Mouse (Mus musculus): ENCODE results near the gene Nup85. TPM values are rescaled to one million over a fixed set of nuclear protein-coding genes. Genes with fewer than 3 reads are reported as not detected.
A peak's percentile ranks its signal among the peaks of the same experiment; 100 is the strongest.

Gene Nup85
- polyA plus RNA-seq, 1 experiment from 2014 or later = 122 TPM

- no peaks in the 10 kb centered on the region for H3K4me1 ChIP-seq (ENCODE audit: control insufficient read depth, insufficient read depth, low read length)
- H3K36me3 ChIP-seq (ENCODE audit: control insufficient read depth, insufficient read depth, low read length) = no peaks in the 10 kb centered on the region
- H3K4me2 ChIP-seq (ENCODE audit: low read length) = no peak overlapping the region
- 84% methylated on average over 17 of the region's 17 CpGs for WGBS
- no peaks in the 10 kb centered on the region for H3K9me3 ChIP-seq (replicated peaks; ENCODE audit: control insufficient read depth, low read length)
- no peak overlapping the region for H3K9ac ChIP-seq (ENCODE audit: low read length)
- no peak overlapping the region for H3K27ac ChIP-seq (ENCODE audit: low read depth, low read length)
- H3K27me3 ChIP-seq (replicated peaks; ENCODE audit: control insufficient read depth, insufficient read depth, low read length) = no peaks in the 10 kb centered on the region
- H3K4me3 ChIP-seq (ENCODE audit: low read depth, low read length) = no peak overlapping the region
- ATAC-seq (no peak), DNase-seq (ENCODE audit: low spot score) (no peak)
Observed at GRCm38 (mm10) chr11:115555717-115556116, 8.5 kb upstream of the Nup85 start.

- peak overlapping the region; percentile 77 for H3K9ac ChIP-seq (ENCODE audit: low read length)
- peak overlapping the region; percentile 81 for H3K4me3 ChIP-seq (ENCODE audit: low read depth, low read length)
- H3K9me3 ChIP-seq (replicated peaks; ENCODE audit: control insufficient read depth, low read length) = no peaks in the 10 kb centered on the region
- H3K4me1 ChIP-seq (ENCODE audit: control insufficient read depth, insufficient read depth, low read length) = peaks cover 7% of the 10 kb centered on the region; the same call in 1 of the 2 replicates
- 54% methylated on average over 4 of the region's 4 CpGs for WGBS
- peaks cover 25% of the 10 kb centered on the region for H3K36me3 ChIP-seq (ENCODE audit: control insufficient read depth, insufficient read depth, low read length)
- H3K27me3 ChIP-seq (replicated peaks; ENCODE audit: control insufficient read depth, insufficient read depth, low read length) = no peaks in the 10 kb centered on the region
- ATAC-seq (no peak), DNase-seq (ENCODE audit: low spot score) (no peak)
- 0 out of 2 replicates have a peak overlapping the region, but pooled peaks have one; percentile 80 for H3K27ac ChIP-seq (ENCODE audit: low read depth, low read length)
- peak overlapping the region; percentile 82 for H3K4me2 ChIP-seq (ENCODE audit: low read length)
Observed at GRCm38 (mm10) chr11:115563406-115563805, 828 bp upstream of the Nup85 start.

- Histone ChIP-seq H3K4me2 (ENCODE audit: low read length) (peak overlapping the region; percentile 82), H3K9ac (ENCODE audit: low read length) (peak overlapping the region; percentile 77), H3K36me3 (ENCODE audit: control insufficient read depth, insufficient read depth, low read length) (peaks cover 40% of the 10 kb centered on the region), H3K27ac (ENCODE audit: low read depth, low read length) (no peak overlapping the region), H3K9me3 (replicated peaks; ENCODE audit: control insufficient read depth, low read length) (no peaks in the 10 kb centered on the region), H3K4me1 (ENCODE audit: control insufficient read depth, insufficient read depth, low read length) (peaks cover 7% of the 10 kb centered on the region; the same call in 1 of the 2 replicates), H3K27me3 (replicated peaks; ENCODE audit: control insufficient read depth, insufficient read depth, low read length) (no peaks in the 10 kb centered on the region), H3K4me3 (ENCODE audit: low read depth, low read length) (peak overlapping the region; percentile 81)
- DNase-seq (ENCODE audit: low spot score) = no peak
- no peak for ATAC-seq
- WGBS = 16% methylated on average over 7 of the region's 7 CpGs
Observed at GRCm38 (mm10) chr11:115564961-115565360, 727 bp downstream of the Nup85 start.

GRCm38 (mm10) chr11:115579080-115579479, 14.8 kb downstream of the Nup85 start:
- Histone ChIP-seq H3K4me3 (ENCODE audit: low read depth, low read length) (no peak overlapping the region), H3K9me3 (replicated peaks; ENCODE audit: control insufficient read depth, low read length) (no peaks in the 10 kb centered on the region), H3K27ac (ENCODE audit: low read depth, low read length) (no peak overlapping the region), H3K36me3 (ENCODE audit: control insufficient read depth, insufficient read depth, low read length) (peaks cover 68% of the 10 kb centered on the region), H3K27me3 (replicated peaks; ENCODE audit: control insufficient read depth, insufficient read depth, low read length) (no peaks in the 10 kb centered on the region), H3K9ac (ENCODE audit: low read length) (no peak overlapping the region), H3K4me2 (ENCODE audit: low read length) (no peak overlapping the region), H3K4me1 (ENCODE audit: control insufficient read depth, insufficient read depth, low read length) (no peaks in the 10 kb centered on the region)
- no peak for DNase-seq (ENCODE audit: low spot score)
- no peak for ATAC-seq

GRCm38 (mm10) chr11:115582913-115583606, 18.8 kb downstream of the Nup85 start:
- no peaks in the 10 kb centered on the region for H3K9me3 ChIP-seq (replicated peaks; ENCODE audit: control insufficient read depth, low read length)
- H3K9ac ChIP-seq (ENCODE audit: low read length) = no peak overlapping the region
- H3K36me3 ChIP-seq (ENCODE audit: control insufficient read depth, insufficient read depth, low read length) = peaks cover 97% of the 10 kb centered on the region
- no peaks in the 10 kb centered on the region for H3K4me1 ChIP-seq (ENCODE audit: control insufficient read depth, insufficient read depth, low read length)
- 87% methylated on average over 10 of the region's 10 CpGs for WGBS
- DNase-seq (ENCODE audit: low spot score) (no peak), ATAC-seq (no peak)
- H3K27me3 ChIP-seq (replicated peaks; ENCODE audit: control insufficient read depth, insufficient read depth, low read length) = no peaks in the 10 kb centered on the region
- H3K4me2 ChIP-seq (ENCODE audit: low read length) = no peak overlapping the region
- H3K4me3 ChIP-seq (ENCODE audit: low read depth, low read length) = no peak overlapping the region
- no peak overlapping the region for H3K27ac ChIP-seq (ENCODE audit: low read depth, low read length)

- H3K27me3 ChIP-seq (replicated peaks; ENCODE audit: control insufficient read depth, insufficient read depth, low read length) = no peaks in the 10 kb centered on the region
- ATAC-seq = no peak
- 91% methylated on average over 10 of the region's 10 CpGs for WGBS
Observed at GRCm38 (mm10) chr11:115584376-115585073, 20.3 kb downstream of the Nup85 start.

GRCm38 (mm10) chr11:115585573-115586100, 21.4 kb downstream of the Nup85 start:
- no peak for ATAC-seq

More at GRCm38 (mm10) chr11:115584376-115585073, 20.3 kb downstream of the Nup85 start:
- H3K36me3 ChIP-seq (ENCODE audit: control insufficient read depth, insufficient read depth, low read length) = peaks cover 94% of the 10 kb centered on the region
- no peak for DNase-seq (ENCODE audit: low spot score)
- no peak overlapping the region for H3K9ac ChIP-seq (ENCODE audit: low read length)
- H3K27ac ChIP-seq (ENCODE audit: low read depth, low read length) = no peak overlapping the region
- no peak overlapping the region for H3K4me3 ChIP-seq (ENCODE audit: low read depth, low read length)
- H3K9me3 ChIP-seq (replicated peaks; ENCODE audit: control insufficient read depth, low read length) = no peaks in the 10 kb centered on the region
- H3K4me1 ChIP-seq (ENCODE audit: control insufficient read depth, insufficient read depth, low read length) = no peaks in the 10 kb centered on the region
- H3K4me2 ChIP-seq (ENCODE audit: low read length) = no peak overlapping the region

GRCm38 (mm10) chr11:115586403-115586802, 22.2 kb downstream of the Nup85 start:
- ATAC-seq (no peak), DNase-seq (ENCODE audit: low spot score) (no peak)
- Histone ChIP-seq H3K4me1 (ENCODE audit: control insufficient read depth, insufficient read depth, low read length) (no peaks in the 10 kb centered on the region), H3K27ac (ENCODE audit: low read depth, low read length) (no peak overlapping the region), H3K36me3 (ENCODE audit: control insufficient read depth, insufficient read depth, low read length) (peaks cover 97% of the 10 kb centered on the region), H3K4me3 (ENCODE audit: low read depth, low read length) (no peak overlapping the region), H3K4me2 (ENCODE audit: low read length) (no peak overlapping the region), H3K27me3 (replicated peaks; ENCODE audit: control insufficient read depth, insufficient read depth, low read length) (no peaks in the 10 kb centered on the region), H3K9ac (ENCODE audit: low read length) (no peak overlapping the region), H3K9me3 (replicated peaks; ENCODE audit: control insufficient read depth, low read length) (no peaks in the 10 kb centered on the region)
- WGBS = 94% methylated on average over 9 of the region's 9 CpGs

More at GRCm38 (mm10) chr11:115585573-115586100, 21.4 kb downstream of the Nup85 start:
- DNase-seq (ENCODE audit: low spot score) = no peak
- Histone ChIP-seq H3K4me2 (ENCODE audit: low read length) (no peak overlapping the region), H3K36me3 (ENCODE audit: control insufficient read depth, insufficient read depth, low read length) (peaks cover 97% of the 10 kb centered on the region), H3K9ac (ENCODE audit: low read length) (no peak overlapping the region), H3K4me3 (ENCODE audit: low read depth, low read length) (no peak overlapping the region), H3K9me3 (replicated peaks; ENCODE audit: control insufficient read depth, low read length) (no peaks in the 10 kb centered on the region), H3K27ac (ENCODE audit: low read depth, low read length) (no peak overlapping the region), H3K4me1 (ENCODE audit: control insufficient read depth, insufficient read depth, low read length) (no peaks in the 10 kb centered on the region), H3K27me3 (replicated peaks; ENCODE audit: control insufficient read depth, insufficient read depth, low read length) (no peaks in the 10 kb centered on the region)
- 91% methylated on average over 7 of the region's 7 CpGs for WGBS

- H3K9ac ChIP-seq (ENCODE audit: low read length) = no peak overlapping the region
- no peak overlapping the region for H3K4me2 ChIP-seq (ENCODE audit: low read length)
- H3K27me3 ChIP-seq (replicated peaks; ENCODE audit: control insufficient read depth, insufficient read depth, low read length) = no peaks in the 10 kb centered on the region
- no peaks in the 10 kb centered on the region for H3K4me1 ChIP-seq (ENCODE audit: control insufficient read depth, insufficient read depth, low read length)
- WGBS = 83% methylated on average over 9 of the region's 9 CpGs
- no peak overlapping the region for H3K27ac ChIP-seq (ENCODE audit: low read depth, low read length)
- DNase-seq (ENCODE audit: low spot score) (no peak), ATAC-seq (no peak)
- H3K4me3 ChIP-seq (ENCODE audit: low read depth, low read length) = no peak overlapping the region
- no peaks in the 10 kb centered on the region for H3K9me3 ChIP-seq (replicated peaks; ENCODE audit: control insufficient read depth, low read length)
- H3K36me3 ChIP-seq (ENCODE audit: control insufficient read depth, insufficient read depth, low read length) = peaks cover 96% of the 10 kb centered on the region
Observed at GRCm38 (mm10) chr11:115587984-115588383, 23.8 kb downstream of the Nup85 start.
